In genomic region chr16:35502456-35502855, GRCm38 (mm10) we compare ENCODE assay signal across 18 mouse cellular contexts.
"Had no signal": no experiment of that assay in that cellular context is flagged by ENCODE, and none has a peak within 500 bp of the region (broad histone marks: within the 10 kb centered on the region; RNA-seq: fewer than 3 reads in every experiment).

No protein-coding gene starts in this region.

- H3K36me3 ChIP-seq: kidney, embryonic 15.5 days; liver, embryonic 13.5 days; midbrain, embryonic 13.5 days had no signal

- H3K9me3 ChIP-seq: kidney, embryonic 15.5 days; liver, embryonic 13.5 days; midbrain, embryonic 13.5 days had no signal

- H3K9ac ChIP-seq: kidney, embryonic 15.5 days; liver, embryonic 13.5 days; midbrain, embryonic 13.5 days had no signal

- H3K4me2 ChIP-seq: kidney, embryonic 15.5 days; liver, embryonic 13.5 days; midbrain, embryonic 13.5 days had no signal

- DNase-seq: kidney, adult 11 months; kidney, adult 8-10 months; kidney, postnatal 10 days; kidney, postnatal 36 days; layer of hippocampus, postnatal 36 days; liver, embryonic 13.5 days; lung, adult 2 months; lung, postnatal 14 days; lung, postnatal 4 days; right cerebral cortex, adult 18-20 months; right cerebral cortex, postnatal 14 days; right cerebral cortex, postnatal 4 days; thymus, adult 18-20 months; thymus, postnatal 36 days had no signal

- H3K27ac ChIP-seq: kidney, embryonic 15.5 days; left cerebral cortex, adult 2 months; liver, embryonic 13.5 days; midbrain, embryonic 13.5 days; stomach, postnatal 0 days had no signal

- H3K4me3 ChIP-seq: kidney, embryonic 15.5 days; left cerebral cortex, adult 2 months; liver, embryonic 13.5 days; midbrain, embryonic 13.5 days had no signal

- H3K4me1 ChIP-seq: kidney, embryonic 15.5 days; liver, embryonic 13.5 days; midbrain, embryonic 13.5 days had no signal

- ATAC-seq: midbrain, embryonic 13.5 days had no signal

- H3K27me3 ChIP-seq: kidney, embryonic 15.5 days; liver, embryonic 13.5 days; midbrain, embryonic 13.5 days had no signal
